Mouse (Mus musculus): Measurements from ENCODE around the gene Gpbar1. TPM values are rescaled to one million over a fixed set of nuclear protein-coding genes. Genes with fewer than 3 reads are reported as not detected.

Gene Gpbar1
- polyA plus RNA-seq, 1 experiment = not detected

DNA sequence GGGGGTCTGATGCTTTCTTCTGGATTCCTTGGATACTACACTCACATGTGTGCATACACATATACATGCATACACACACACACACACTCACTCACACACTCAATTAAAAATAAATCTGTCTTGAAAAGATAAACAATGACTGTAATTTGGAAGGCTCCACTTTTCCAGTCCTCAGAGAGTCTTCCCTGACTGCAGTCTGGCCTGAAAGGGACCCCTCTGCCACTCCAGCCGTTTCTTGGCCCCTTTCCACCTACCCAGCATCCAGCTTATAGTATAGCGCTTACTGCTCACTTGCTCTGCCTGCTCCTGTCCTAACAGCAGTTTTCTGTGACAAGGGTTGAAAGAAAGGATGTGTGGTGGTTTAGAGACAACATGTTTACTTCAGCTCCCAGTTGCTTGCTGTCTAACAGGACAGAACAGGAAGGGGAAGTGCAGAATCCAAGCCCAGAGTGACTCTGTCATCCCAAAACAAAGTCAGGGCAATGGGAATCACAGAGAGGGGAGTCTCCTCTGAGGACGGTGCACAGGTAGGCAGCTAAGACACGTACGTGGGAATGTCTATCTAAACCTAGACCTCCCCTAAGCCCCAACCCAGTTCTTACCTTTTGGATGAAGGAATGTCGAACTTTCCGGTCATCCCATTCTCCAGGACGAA lies 15.1 kb downstream of the Gpbar1 start:
- peaks cover 49% of the 10 kb centered on the region for H3K36me3 ChIP-seq (ENCODE audit: control insufficient read depth, insufficient read depth)

DNA sequence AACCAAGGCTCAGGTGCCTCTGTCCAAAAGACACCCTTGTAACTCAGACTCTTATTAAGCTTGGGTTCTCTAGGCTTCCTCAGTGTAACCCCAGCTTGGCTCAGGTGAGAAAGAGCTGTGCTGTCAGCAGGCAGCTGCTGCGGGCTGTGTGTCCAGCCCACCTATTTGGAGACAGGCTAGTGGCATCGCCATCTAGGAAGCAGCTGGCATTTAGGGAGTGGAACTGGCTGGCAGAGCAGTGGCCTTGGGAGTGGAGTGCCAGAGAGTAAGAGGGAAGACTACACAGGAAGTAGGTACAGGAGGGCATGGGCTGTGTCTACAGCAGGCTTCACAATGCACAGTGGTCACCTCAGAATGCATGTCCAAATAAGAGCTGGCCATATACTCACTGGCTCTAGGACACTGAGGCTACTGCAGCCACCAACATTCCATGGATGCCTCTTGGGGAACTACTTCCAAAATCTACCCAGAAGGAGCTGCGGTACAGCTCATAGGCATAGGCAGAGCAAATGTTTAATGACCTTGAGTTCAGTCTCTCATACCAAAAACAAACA lies 15.8 kb downstream of the Gpbar1 start:
- peaks cover 55% of the 10 kb centered on the region for H3K79me2 ChIP-seq (ENCODE audit: control insufficient read depth, insufficient read depth)
- H3K79me3 ChIP-seq (ENCODE audit: low read depth) = peaks cover 22% of the 10 kb centered on the region
- H3ac ChIP-seq (ENCODE audit: control insufficient read depth, insufficient read length, low read depth) = no peak overlapping the region
- TF ChIP-seq FOSL1 (IDR thresholded peaks at IDR 0.05; ENCODE audit: insufficient read depth, low read length, poor library complexity, severe bottlenecking) (no peak), USF1 (IDR thresholded peaks at IDR 0.05; ENCODE audit: low read depth) (no peak), CEBPB (IDR thresholded peaks at IDR 0.05; ENCODE audit: low read depth) (no peak), MAX (IDR thresholded peaks at IDR 0.05) (no peak), CTCF (IDR thresholded peaks at IDR 0.05; ENCODE audit: control insufficient read depth, insufficient read depth, insufficient read length) (no peak), MYOG (IDR thresholded peaks at IDR 0.05; ENCODE audit: control insufficient read depth, extremely low read depth, insufficient read length) (no peak)
- H3K36me3 ChIP-seq (ENCODE audit: control insufficient read depth, insufficient read depth) = peaks cover 41% of the 10 kb centered on the region
- H3K27me3 ChIP-seq (ENCODE audit: control insufficient read depth, insufficient read depth, insufficient read length) = no peaks in the 10 kb centered on the region
- no peak overlapping the region for H3K4me3 ChIP-seq (ENCODE audit: insufficient read depth, poor library complexity, severe bottlenecking)

More for the DNA sequence above, 15.1 kb downstream of the Gpbar1 start:
- no peak overlapping the region for H3ac ChIP-seq (ENCODE audit: control insufficient read depth, insufficient read length, low read depth)
- H3K79me3 ChIP-seq (ENCODE audit: low read depth) = peaks cover 17% of the 10 kb centered on the region
- H3K79me2 ChIP-seq (ENCODE audit: control insufficient read depth, insufficient read depth) = peaks cover 47% of the 10 kb centered on the region
- no peak for TF ChIP-seq MYOD1 (IDR thresholded peaks at IDR 0.05; ENCODE audit: control insufficient read depth, insufficient read length, low read depth)
- no peak for TF ChIP-seq CTCF (IDR thresholded peaks at IDR 0.05; ENCODE audit: control insufficient read depth, insufficient read depth, insufficient read length)
- TF ChIP-seq CEBPB (IDR thresholded peaks at IDR 0.05; ENCODE audit: low read depth) = no peak
- TF ChIP-seq FOSL1 (IDR thresholded peaks at IDR 0.05; ENCODE audit: insufficient read depth, low read length, poor library complexity, severe bottlenecking) = no peak
- no peak for TF ChIP-seq MYOG (IDR thresholded peaks at IDR 0.05; ENCODE audit: control insufficient read depth, extremely low read depth, insufficient read length)
- TF ChIP-seq MAX (IDR thresholded peaks at IDR 0.05) = no peak
- no peak for TF ChIP-seq USF1 (IDR thresholded peaks at IDR 0.05; ENCODE audit: low read depth)
- no peaks in the 10 kb centered on the region for H3K27me3 ChIP-seq (ENCODE audit: control insufficient read depth, insufficient read depth, insufficient read length)
- H3K4me3 ChIP-seq (ENCODE audit: insufficient read depth, poor library complexity, severe bottlenecking) = no peak overlapping the region

GRCm38 (mm10) chr1:74294733-74295455 lies 16.5 kb downstream of the Gpbar1 start:
- Histone ChIP-seq H3K79me2 (ENCODE audit: control insufficient read depth, insufficient read depth) (peaks cover 62% of the 10 kb centered on the region), H3K27me3 (ENCODE audit: control insufficient read depth, insufficient read depth, insufficient read length) (no peaks in the 10 kb centered on the region), H3K36me3 (ENCODE audit: control insufficient read depth, insufficient read depth) (peaks cover 35% of the 10 kb centered on the region), H3ac (ENCODE audit: control insufficient read depth, insufficient read length, low read depth) (peak overlapping the region; percentile 13), H3K4me3 (ENCODE audit: insufficient read depth, poor library complexity, severe bottlenecking) (no peak overlapping the region), H3K79me3 (ENCODE audit: low read depth) (peaks cover 28% of the 10 kb centered on the region)
- TF ChIP-seq USF1 (IDR thresholded peaks at IDR 0.05; ENCODE audit: low read depth) (no peak), MYOG (IDR thresholded peaks at IDR 0.05; ENCODE audit: control insufficient read depth, extremely low read depth, insufficient read length) (no peak), CEBPB (IDR thresholded peaks at IDR 0.05; ENCODE audit: low read depth) (no peak), FOSL1 (IDR thresholded peaks at IDR 0.05; ENCODE audit: insufficient read depth, low read length, poor library complexity, severe bottlenecking) (no peak), MYOD1 (IDR thresholded peaks at IDR 0.05; ENCODE audit: control insufficient read depth, insufficient read length, low read depth) (no peak), CTCF (IDR thresholded peaks at IDR 0.05; ENCODE audit: control insufficient read depth, insufficient read depth, insufficient read length) (no peak)

GRCm38 (mm10) chr1:74295456-74296171 lies 17.3 kb downstream of the Gpbar1 start:
- Histone ChIP-seq H3K4me3 (ENCODE audit: insufficient read depth, poor library complexity, severe bottlenecking) (no peak overlapping the region), H3K27me3 (ENCODE audit: control insufficient read depth, insufficient read depth, insufficient read length) (no peaks in the 10 kb centered on the region), H3K79me3 (ENCODE audit: low read depth) (peaks cover 35% of the 10 kb centered on the region), H3K36me3 (ENCODE audit: control insufficient read depth, insufficient read depth) (peaks cover 30% of the 10 kb centered on the region), H3K79me2 (ENCODE audit: control insufficient read depth, insufficient read depth) (peaks cover 69% of the 10 kb centered on the region), H3ac (ENCODE audit: control insufficient read depth, insufficient read length, low read depth) (peak overlapping the region; percentile 45)
- peak; percentile 73 for TF ChIP-seq MYOD1 (IDR thresholded peaks at IDR 0.05; ENCODE audit: control insufficient read depth, insufficient read length, low read depth)
- TF ChIP-seq MAX (IDR thresholded peaks at IDR 0.05) = peak; percentile 37
- no peak for TF ChIP-seq MYOG (IDR thresholded peaks at IDR 0.05; ENCODE audit: control insufficient read depth, extremely low read depth, insufficient read length)
- TF ChIP-seq FOSL1 (IDR thresholded peaks at IDR 0.05; ENCODE audit: insufficient read depth, low read length, poor library complexity, severe bottlenecking) = peak; percentile 36
- TF ChIP-seq CTCF (IDR thresholded peaks at IDR 0.05; ENCODE audit: control insufficient read depth, insufficient read depth, insufficient read length) = no peak
- no peak for TF ChIP-seq CEBPB (IDR thresholded peaks at IDR 0.05; ENCODE audit: low read depth)
- peak; percentile 1 for TF ChIP-seq USF1 (IDR thresholded peaks at IDR 0.05; ENCODE audit: low read depth)

- H3K27me3 ChIP-seq (ENCODE audit: control insufficient read depth, insufficient read depth, insufficient read length) = no peaks in the 10 kb centered on the region
- no peak for TF ChIP-seq USF1 (IDR thresholded peaks at IDR 0.05; ENCODE audit: low read depth)
- no peak for TF ChIP-seq MYOG (IDR thresholded peaks at IDR 0.05; ENCODE audit: control insufficient read depth, extremely low read depth, insufficient read length)
- no peak for TF ChIP-seq CEBPB (IDR thresholded peaks at IDR 0.05; ENCODE audit: low read depth)
- no peak for TF ChIP-seq CTCF (IDR thresholded peaks at IDR 0.05; ENCODE audit: control insufficient read depth, insufficient read depth, insufficient read length)
- TF ChIP-seq FOSL1 (IDR thresholded peaks at IDR 0.05; ENCODE audit: insufficient read depth, low read length, poor library complexity, severe bottlenecking) = no peak
- no peak for TF ChIP-seq MYOD1 (IDR thresholded peaks at IDR 0.05; ENCODE audit: control insufficient read depth, insufficient read length, low read depth)
- TF ChIP-seq MAX (IDR thresholded peaks at IDR 0.05) = no peak
- peaks cover 78% of the 10 kb centered on the region for H3K79me2 ChIP-seq (ENCODE audit: control insufficient read depth, insufficient read depth)
- H3K4me3 ChIP-seq (ENCODE audit: insufficient read depth, poor library complexity, severe bottlenecking) = no peak overlapping the region
- peak overlapping the region; percentile 45 for H3ac ChIP-seq (ENCODE audit: control insufficient read depth, insufficient read length, low read depth)
- H3K36me3 ChIP-seq (ENCODE audit: control insufficient read depth, insufficient read depth) = peaks cover 26% of the 10 kb centered on the region
- H3K79me3 ChIP-seq (ENCODE audit: low read depth) = peaks cover 43% of the 10 kb centered on the region
These were observed 18.1 kb downstream of the Gpbar1 start for GRCm38 (mm10) chr1:74296477-74296876.

Data from C2C12 (cell line).